Mouse (Mus musculus) testis, adult 2 months (tissue): ENCODE measurements at regions not wholly inside any gene's neighbourhood (a gene's known extent, or its start where the extent isn't known, plus 50 kb on each side); places are given as distances from the start of the nearest gene placed in this dataset.

ENCODE experiments used
- CTCF ChIP-seq: fragments of 200-500 bp; IDR thresholded peaks from 2 replicates; pipeline ENCODE4 v1.5.1; 2012; ENCODE audit warnings: low read depth, mild to moderate bottlenecking, inconsistent platforms, low read length, moderate library complexity; ENCODE audit not compliant: control insufficient read depth, insufficient read depth, insufficient replicate concordance
- POLR2A ChIP-seq: fragments of 200-500 bp; IDR thresholded peaks from 2 replicates; pipeline ENCODE4 v1.6.1; 2012; ENCODE audit warnings: low read depth, mild to moderate bottlenecking, inconsistent platforms, low read length, moderate library complexity; ENCODE audit not compliant: control insufficient read depth

DNA sequence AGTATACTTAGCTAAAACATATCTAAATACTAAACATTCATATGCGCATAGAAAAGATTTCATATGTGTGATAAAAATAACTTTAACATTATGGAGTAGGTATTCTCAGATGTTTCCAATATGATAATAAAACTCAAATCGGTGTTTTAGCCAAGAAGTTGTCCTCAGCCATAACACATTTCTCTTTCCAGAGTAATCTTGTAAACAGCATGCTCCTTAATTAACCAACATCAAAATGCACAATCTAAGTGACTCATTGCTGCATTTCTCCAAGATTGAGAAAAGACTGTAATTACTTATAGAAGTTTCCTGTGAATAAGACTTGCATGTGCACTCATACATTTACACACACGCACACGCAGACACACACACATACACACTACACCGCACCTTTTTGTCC lies 95.1 kb upstream of the Mme start:
- TF ChIP-seq CTCF (no peak), POLR2A (no peak)
